Mouse (Mus musculus): ENCODE data around the gene Swi5.

GRCm38 (mm10) chr2:32306176-32306575 lies 18.3 kb upstream of the Swi5 start:
- TF ChIP-seq POLR2A (IDR thresholded peaks at IDR 0.05; ENCODE audit: insufficient read depth, low read depth, low read length) (no peak), CTCF (IDR thresholded peaks at IDR 0.05; ENCODE audit: insufficient read depth, low read depth, low read length) (no peak)
